ENCODE assay signal across 12 mouse cellular contexts in genomic region chr3:59312610-59313009, GRCm38 (mm10). TPM values are rescaled to one million over a fixed set of nuclear protein-coding genes. Genes with fewer than 3 reads are reported as not detected.
A peak's percentile ranks its signal among the peaks of the same experiment; 100 is the strongest.
DNase-seq lines count a peak whose midpoint lies in the region; ATAC-seq and TF ChIP-seq lines count a peak whose summit lies in the region.
"Had no signal": no experiment of that assay in that cellular context is flagged by ENCODE, and none has a peak within 500 bp of the region (broad histone marks: within the 10 kb centered on the region; RNA-seq: fewer than 3 reads in every experiment).

No protein-coding gene starts in this region.

- WGBS in heart, adult 2 months = 75% methylated on average over 10 of the region's 10 CpGs
- 81% methylated on average over 10 of the region's 10 CpGs for WGBS in heart, embryonic 10.5 days
- 82% methylated on average over 10 of the region's 10 CpGs for WGBS in intestine, embryonic 15.5 days
- 86% methylated on average over 10 of the region's 10 CpGs for WGBS in limb, embryonic 10.5 days

- H3K9ac ChIP-seq in heart, adult 2 months (ENCODE audit: low read depth, low read length) = no peak overlapping the region
- H3K9ac ChIP-seq in intestine, embryonic 15.5 days = no peak overlapping the region
- H3K9ac ChIP-seq: forebrain, postnatal 0 days had no signal

- TF ChIP-seq EP300 in heart, adult 2 months (IDR thresholded peaks at IDR 0.05; ENCODE audit: insufficient read depth, low read depth, low read length) = no peak

- H3K4me2 ChIP-seq in intestine, embryonic 15.5 days (replicated peaks) = no peak overlapping the region

- no peak for ATAC-seq in intestine, embryonic 15.5 days

- no peak for TF ChIP-seq CTCF in heart, adult 2 months (IDR thresholded peaks at IDR 0.05)

- intact Hi-C loops in heart, adult 2 months (cut with DNase I) = loop anchor here (10.0 kb wide), 1 partner anchor 138 kb away; no protein-coding TSS in a partner anchor

- no peaks in the 10 kb centered on the region for H3K4me1 ChIP-seq in heart, adult 2 months (ENCODE audit: control insufficient read depth, insufficient read depth, low read length)
- H3K4me1 ChIP-seq in heart, embryonic 10.5 days = no peaks in the 10 kb centered on the region
- H3K4me1 ChIP-seq in intestine, embryonic 15.5 days (replicated peaks) = no peaks in the 10 kb centered on the region
- no peaks in the 10 kb centered on the region for H3K4me1 ChIP-seq in limb, embryonic 10.5 days

- no peak overlapping the region for H3K27ac ChIP-seq in heart, adult 2 months
- H3K27ac ChIP-seq in heart, embryonic 10.5 days = no peak overlapping the region
- H3K27ac ChIP-seq in intestine, embryonic 15.5 days = no peak overlapping the region
- no peak overlapping the region for H3K27ac ChIP-seq in limb, embryonic 10.5 days

- H3K79me2 ChIP-seq in heart, adult 2 months (replicated peaks; ENCODE audit: control insufficient read depth, insufficient read depth, low read length) = no peaks in the 10 kb centered on the region

- no peak for TF ChIP-seq POLR2A in heart, adult 2 months (IDR thresholded peaks at IDR 0.05; ENCODE audit: insufficient read depth, low read depth, low read length)

- H3K9me3 ChIP-seq in heart, embryonic 10.5 days = no peaks in the 10 kb centered on the region
- H3K9me3 ChIP-seq in intestine, embryonic 15.5 days = no peaks in the 10 kb centered on the region
- no peaks in the 10 kb centered on the region for H3K9me3 ChIP-seq in limb, embryonic 10.5 days (replicated peaks)

- no peaks in the 10 kb centered on the region for H3K27me3 ChIP-seq in heart, adult 2 months (ENCODE audit: control insufficient read depth, insufficient read depth, low read length)
- no peaks in the 10 kb centered on the region for H3K27me3 ChIP-seq in heart, embryonic 10.5 days (ENCODE audit: insufficient read depth, poor library complexity, severe bottlenecking)
- H3K27me3 ChIP-seq in intestine, embryonic 15.5 days (replicated peaks) = no peaks in the 10 kb centered on the region
- no peaks in the 10 kb centered on the region for H3K27me3 ChIP-seq in limb, embryonic 10.5 days (ENCODE audit: low read depth, poor library complexity, severe bottlenecking)

- no peak overlapping the region for H3K4me3 ChIP-seq in heart, adult 2 months
- no peak overlapping the region for H3K4me3 ChIP-seq in heart, embryonic 10.5 days
- no peak overlapping the region for H3K4me3 ChIP-seq in intestine, embryonic 15.5 days (replicated peaks)
- no peak overlapping the region for H3K4me3 ChIP-seq in limb, embryonic 10.5 days

- DNase-seq in heart, adult 2 months = peak; percentile 36 to 45
- no peak for DNase-seq in heart, embryonic 10.5 days (ENCODE audit: low spot score)
- DNase-seq in 3T3-L1 (ENCODE audit: low read depth, low spot score) = peak; percentile 71
- peak; percentile 35 for DNase-seq in adrenal gland, postnatal 25 days
- peak; percentile 46 to 75 for DNase-seq in left cerebral cortex, adult 9 months (ENCODE audit: low spot score in 2 of 2)
- DNase-seq in kidney, postnatal 25 days = no peak
- DNase-seq in limb, embryonic 10.5 days (ENCODE audit: low spot score) = no peak
- DNase-seq: cerebellum, adult 9-11 months; forebrain, postnatal 0 days; kidney, adult 18-20 months had no signal

- H3K36me3 ChIP-seq in heart, adult 2 months (ENCODE audit: control insufficient read depth, insufficient read depth, low read length) = no peaks in the 10 kb centered on the region
- H3K36me3 ChIP-seq in heart, embryonic 10.5 days = 0 out of 2 replicates have a peak, but pooled peaks cover 2% of the 10 kb centered on the region
- H3K36me3 ChIP-seq in intestine, embryonic 15.5 days = no peaks in the 10 kb centered on the region
- H3K36me3 ChIP-seq in limb, embryonic 10.5 days = peaks cover 8% of the 10 kb centered on the region

RNA-seq across cellular contexts. Expression of gene Igsf10, which starts 31.6 kb away (rescaled TPM):
- total RNA-seq in heart, adult 2 months (2021) = 1 to 10 TPM; 1.2 to 2.4 TPM
- 0.68 and 1.3 TPM in 2 replicates for polyA plus RNA-seq in heart, adult 2 months (2012; rRNA removed)
- polyA plus RNA-seq in heart, embryonic 10.5 days (2016; fragmentation: Nextera tagmentation; extraction: Ambion mirVana) = 1.7 and 2.0 TPM in 2 replicates
- total RNA-seq in adrenal gland, postnatal 25 days (2021) = 1.4 and 1.6 TPM in 2 replicates
- polyA plus RNA-seq in intestine, embryonic 15.5 days (2015; fragmentation: Nextera tagmentation; extraction: Ambion mirVana) = 6.7 and 8.3 TPM in 2 replicates
- polyA plus RNA-seq in limb, embryonic 10.5 days (2016; fragmentation: Nextera tagmentation; extraction: Ambion mirVana) = 2.9 and 4.2 TPM in 2 replicates
- total RNA-seq: MEL had no signal

RNA-seq across cellular contexts. Expression of gene P2ry12, which starts 49.9 kb away (rescaled TPM):
- total RNA-seq in heart, adult 2 months (2021) = 1 to 10 TPM; 2.0 to 6.4 TPM
- 4.1 and 5.2 TPM in 2 replicates for polyA plus RNA-seq in heart, adult 2 months (2012; rRNA removed)
- polyA plus RNA-seq in heart, embryonic 10.5 days (2016; fragmentation: Nextera tagmentation; extraction: Ambion mirVana) = 0.30 and 0.73 TPM in 2 replicates
- 1.4 and 3.2 TPM in 2 replicates for total RNA-seq in adrenal gland, postnatal 25 days (2021)
- 1.9 and 2.0 TPM in 2 replicates for polyA plus RNA-seq in intestine, embryonic 15.5 days (2015; fragmentation: Nextera tagmentation; extraction: Ambion mirVana)
- polyA plus RNA-seq in limb, embryonic 10.5 days (2016; fragmentation: Nextera tagmentation; extraction: Ambion mirVana) = 0.06 and 0.40 TPM in 2 replicates
- total RNA-seq: MEL had no signal

Comparison
In these comparisons a context has a peak if more than half of its experiments do, and no peak if none do; other contexts are left out.
1. DNase-seq: peak in heart, adult 2 months (2 of 2), 3T3-L1 (single experiment), adrenal gland, postnatal 25 days (single experiment) and left cerebral cortex, adult 9 months (2 of 2); none in heart, embryonic 10.5 days (single experiment), kidney, postnatal 25 days (0 of 2) and limb, embryonic 10.5 days (single experiment).